24 mouse cellular contexts compared by ENCODE assay signal in genomic region chr12:27261965-27262364, GRCm38 (mm10).
DNase-seq lines count a peak whose midpoint lies in the region; ATAC-seq and TF ChIP-seq lines count a peak whose summit lies in the region.
"Had no signal": no experiment of that assay in that cellular context is flagged by ENCODE, and none has a peak within 500 bp of the region (broad histone marks: within the 10 kb centered on the region; RNA-seq: fewer than 3 reads in every experiment).

No protein-coding gene starts in this region.

- H3K27me3 ChIP-seq in intestine, embryonic 14.5 days (replicated peaks; ENCODE audit: control insufficient read depth, insufficient read depth, low read length) = no peaks in the 10 kb centered on the region
- H3K27me3 ChIP-seq in intestine, embryonic 16.5 days (replicated peaks; ENCODE audit: control insufficient read depth, insufficient read depth, low read length) = no peaks in the 10 kb centered on the region
- H3K27me3 ChIP-seq in kidney, embryonic 15.5 days = no peaks in the 10 kb centered on the region
- no peaks in the 10 kb centered on the region for H3K27me3 ChIP-seq in kidney, postnatal 0 days (ENCODE audit: insufficient read depth, low read length)
- H3K27me3 ChIP-seq: CH12.LX; embryonic facial prominence, embryonic 12.5 days; forebrain, embryonic 13.5 days; forebrain, embryonic 15.5 days; Patski had no signal

- no peak for ATAC-seq in intestine, embryonic 14.5 days (replicated peaks; ENCODE audit: low FRiP score, low TSS enrichment, low read depth)
- no peak for ATAC-seq in intestine, embryonic 16.5 days
- peak; percentile 73 for ATAC-seq in kidney, embryonic 15.5 days (replicated peaks; ENCODE audit: low FRiP score)
- ATAC-seq in kidney, postnatal 0 days (replicated peaks; ENCODE audit: low FRiP score, low read depth) = 0 out of 2 replicates have a peak, but pooled peaks have one; percentile 43
- ATAC-seq: activated CD4-positive, CD25-positive, alpha-beta regulatory T cell, adult 4 months; CD4-positive, CD25-positive, alpha-beta regulatory T cell, adult 4 months; forebrain, embryonic 13.5 days; forebrain, embryonic 15.5 days; Patski had no signal

- no peak overlapping the region for H3K9ac ChIP-seq in intestine, embryonic 14.5 days (ENCODE audit: low read length)
- no peak overlapping the region for H3K9ac ChIP-seq in intestine, embryonic 16.5 days (ENCODE audit: low read depth, low read length)
- no peak overlapping the region for H3K9ac ChIP-seq in kidney, embryonic 15.5 days
- H3K9ac ChIP-seq in kidney, postnatal 0 days (ENCODE audit: low read depth, low read length) = no peak overlapping the region
- H3K9ac ChIP-seq: embryonic facial prominence, embryonic 12.5 days; forebrain, embryonic 13.5 days; forebrain, embryonic 15.5 days had no signal

- H3K9me3 ChIP-seq in intestine, embryonic 14.5 days (ENCODE audit: control insufficient read depth, low read length) = no peaks in the 10 kb centered on the region
- H3K9me3 ChIP-seq in intestine, embryonic 16.5 days (ENCODE audit: control insufficient read depth, low read length) = no peaks in the 10 kb centered on the region
- no peaks in the 10 kb centered on the region for H3K9me3 ChIP-seq in kidney, embryonic 15.5 days (replicated peaks)
- no peaks in the 10 kb centered on the region for H3K9me3 ChIP-seq in kidney, postnatal 0 days (replicated peaks; ENCODE audit: low read length)
- H3K9me3 ChIP-seq: embryonic facial prominence, embryonic 10.5 days; embryonic facial prominence, embryonic 12.5 days; forebrain, embryonic 13.5 days; forebrain, embryonic 15.5 days had no signal

- no peak overlapping the region for H3K27ac ChIP-seq in intestine, embryonic 14.5 days (ENCODE audit: low read depth)
- no peak overlapping the region for H3K27ac ChIP-seq in intestine, embryonic 16.5 days (ENCODE audit: low read length)
- H3K27ac ChIP-seq in kidney, embryonic 15.5 days = no peak overlapping the region
- H3K27ac ChIP-seq in kidney, postnatal 0 days = no peak overlapping the region
- H3K27ac ChIP-seq: embryonic facial prominence, embryonic 10.5 days; embryonic facial prominence, embryonic 12.5 days; forebrain, embryonic 13.5 days; forebrain, embryonic 15.5 days had no signal

- no peaks in the 10 kb centered on the region for H3K4me1 ChIP-seq in intestine, embryonic 14.5 days (replicated peaks; ENCODE audit: control insufficient read depth, insufficient read depth, low read length)
- no peaks in the 10 kb centered on the region for H3K4me1 ChIP-seq in intestine, embryonic 16.5 days (ENCODE audit: control insufficient read depth, insufficient read depth, low read length)
- H3K4me1 ChIP-seq in kidney, embryonic 15.5 days = no peaks in the 10 kb centered on the region
- H3K4me1 ChIP-seq in kidney, postnatal 0 days (replicated peaks; ENCODE audit: insufficient read depth, low read length) = no peaks in the 10 kb centered on the region
- H3K4me1 ChIP-seq: embryonic facial prominence, embryonic 12.5 days; forebrain, embryonic 13.5 days; forebrain, embryonic 15.5 days had no signal

- no peak overlapping the region for H3K4me3 ChIP-seq in intestine, embryonic 14.5 days (ENCODE audit: low read depth, low read length)
- H3K4me3 ChIP-seq in intestine, embryonic 16.5 days (ENCODE audit: low read length) = no peak overlapping the region
- no peak overlapping the region for H3K4me3 ChIP-seq in kidney, embryonic 15.5 days (replicated peaks)
- H3K4me3 ChIP-seq in kidney, postnatal 0 days (replicated peaks; ENCODE audit: low read depth, low read length) = no peak overlapping the region
- H3K4me3 ChIP-seq: embryonic facial prominence, embryonic 10.5 days; embryonic facial prominence, embryonic 12.5 days; forebrain, embryonic 13.5 days; forebrain, embryonic 15.5 days had no signal

- no peak overlapping the region for H3K4me2 ChIP-seq in intestine, embryonic 14.5 days (ENCODE audit: low read length)
- H3K4me2 ChIP-seq in intestine, embryonic 16.5 days (ENCODE audit: low read depth, low read length) = no peak overlapping the region
- no peak overlapping the region for H3K4me2 ChIP-seq in kidney, embryonic 15.5 days
- no peak overlapping the region for H3K4me2 ChIP-seq in kidney, postnatal 0 days (ENCODE audit: low read length)
- H3K4me2 ChIP-seq: embryonic facial prominence, embryonic 12.5 days; forebrain, embryonic 13.5 days; forebrain, embryonic 15.5 days had no signal

- peak; percentile 37 for DNase-seq in intestine, embryonic 14.5 days (ENCODE audit: low spot score)
- DNase-seq in kidney, postnatal 14 days = no peak
- DNase-seq in kidney, postnatal 0 days (ENCODE audit: low spot score) = peak; percentile 51
- DNase-seq in kidney, postnatal 36 days = no peak
- DNase-seq: adrenal gland, adult 8-10 months; adrenal gland, postnatal 14 days; adrenal gland, postnatal 36 days; B cell, adult 2 months; cerebellum, adult 11-12 months; cerebellum, adult 2 months; cerebellum, adult 9-10 months; cerebellum, postnatal 10 days; cerebellum, postnatal 25 days had no signal

- TF ChIP-seq CTCF in kidney, postnatal 0 days (IDR thresholded peaks at IDR 0.05; ENCODE audit: low read depth) = no peak

- no peaks in the 10 kb centered on the region for H3K36me3 ChIP-seq in intestine, embryonic 14.5 days (ENCODE audit: control insufficient read depth, insufficient read depth, low read length)
- H3K36me3 ChIP-seq in intestine, embryonic 16.5 days (ENCODE audit: control insufficient read depth, insufficient read depth, low read length) = no peaks in the 10 kb centered on the region
- H3K36me3 ChIP-seq in kidney, embryonic 15.5 days = no peaks in the 10 kb centered on the region
- no peaks in the 10 kb centered on the region for H3K36me3 ChIP-seq in kidney, postnatal 0 days (ENCODE audit: insufficient read depth, low read length)
- H3K36me3 ChIP-seq: embryonic facial prominence, embryonic 10.5 days; embryonic facial prominence, embryonic 12.5 days; forebrain, embryonic 15.5 days; G1E had no signal

Comparison
In these comparisons a context has a peak if more than half of its experiments do, and no peak if none do; other contexts are left out.
1. DNase-seq: peak in intestine, embryonic 14.5 days (single experiment) and kidney, postnatal 0 days (single experiment); none in kidney, postnatal 14 days (single experiment) and kidney, postnatal 36 days (0 of 2).
2. ATAC-seq: peak in kidney, embryonic 15.5 days (single experiment) and kidney, postnatal 0 days (single experiment); none in intestine, embryonic 14.5 days (single experiment) and intestine, embryonic 16.5 days (single experiment).